Mouse (Mus musculus) adrenal gland, postnatal 4 days (tissue): ENCODE results near the gene Dtd2. TPM values are rescaled to one million over a fixed set of nuclear protein-coding genes. Genes with fewer than 3 reads are reported as not detected.

Experiments used
- DNase-seq, 2 experiments: peaks; one replicate each; pipeline ENCODE4 v3.0.0; 2021 to 2022; ENCODE audit warnings: low spot score in 2 of 2, mixed read lengths in 2 of 2
- total RNA-seq, 2 experiments: library from RNA; stranded (reverse); gene quantifications; 2 replicates each; pipeline ENCODE4 v1.2.3; 2021

Gene Dtd2
- total RNA-seq, 2 experiments from 2014 or later: 28.6 to 34.3 TPM

- no peak for DNase-seq
Observed at GRCm38 (mm10) chr12:51985826-51986225, 20.5 kb downstream of the Dtd2 start.

- no peak for DNase-seq
Observed at GRCm38 (mm10) chr12:51985163-51985748, 21.0 kb downstream of the Dtd2 start.

DNA sequence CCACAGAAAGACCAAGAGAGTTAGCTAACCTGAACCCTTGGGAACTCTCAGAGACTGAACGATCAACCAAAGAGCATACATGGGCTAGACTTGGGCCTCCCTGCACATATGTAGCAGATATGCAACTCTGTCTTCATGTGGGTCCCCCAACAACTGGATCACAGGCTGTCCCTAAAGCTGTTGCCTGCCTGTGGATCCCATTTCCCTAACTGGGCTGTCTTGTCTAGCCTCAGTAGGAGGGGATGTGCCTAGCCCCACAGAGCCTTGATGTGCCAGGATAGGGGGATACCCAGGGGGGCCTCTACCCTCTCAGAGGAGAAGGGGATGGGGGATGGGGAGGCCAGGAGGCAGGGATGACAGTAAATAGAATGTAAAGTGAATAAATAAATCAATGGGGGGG is 22.7 kb downstream of the Dtd2 start:
- no peak for DNase-seq

DNA sequence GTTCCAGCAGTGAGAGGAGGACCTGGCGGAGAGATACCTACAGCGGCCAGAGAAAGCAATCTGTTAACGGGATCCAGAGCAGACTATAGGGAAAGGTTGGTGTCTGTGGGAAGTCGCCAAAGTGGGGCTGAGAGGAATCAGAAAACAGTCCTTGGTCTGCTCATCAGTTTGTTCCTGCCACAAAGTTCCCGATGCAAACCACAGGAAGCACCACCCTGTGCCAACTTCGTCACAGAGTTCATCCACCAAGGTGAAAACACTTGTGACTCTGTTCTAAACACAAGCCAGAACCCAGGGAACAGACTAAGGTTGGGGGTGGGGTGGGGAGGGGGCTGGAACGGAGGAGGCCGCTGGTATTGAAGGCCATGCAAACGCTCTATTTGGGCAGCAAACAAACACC is 29.8 kb downstream of the Dtd2 start:
- no peak for DNase-seq

DNA sequence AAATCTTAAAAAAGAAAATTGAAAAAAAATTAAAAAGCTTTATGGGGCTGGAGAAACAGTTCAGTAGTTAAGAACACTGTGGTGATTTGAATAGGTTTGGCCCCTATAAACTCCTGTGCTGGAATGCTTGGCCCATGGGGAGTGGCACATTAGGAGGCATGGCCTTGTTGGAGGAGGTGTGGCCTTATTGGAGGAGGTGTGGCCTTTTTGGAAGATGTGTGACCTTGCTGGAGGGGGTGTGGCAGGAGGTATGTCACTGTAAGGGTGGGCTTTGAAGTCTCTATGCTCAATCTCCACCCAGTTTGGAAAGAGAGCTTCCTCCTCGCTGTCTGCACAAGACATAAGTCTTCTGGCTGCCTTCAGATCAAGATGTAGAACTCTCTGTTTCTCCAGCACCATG is 31.9 kb downstream of the Dtd2 start:
- no peak for DNase-seq

DNA sequence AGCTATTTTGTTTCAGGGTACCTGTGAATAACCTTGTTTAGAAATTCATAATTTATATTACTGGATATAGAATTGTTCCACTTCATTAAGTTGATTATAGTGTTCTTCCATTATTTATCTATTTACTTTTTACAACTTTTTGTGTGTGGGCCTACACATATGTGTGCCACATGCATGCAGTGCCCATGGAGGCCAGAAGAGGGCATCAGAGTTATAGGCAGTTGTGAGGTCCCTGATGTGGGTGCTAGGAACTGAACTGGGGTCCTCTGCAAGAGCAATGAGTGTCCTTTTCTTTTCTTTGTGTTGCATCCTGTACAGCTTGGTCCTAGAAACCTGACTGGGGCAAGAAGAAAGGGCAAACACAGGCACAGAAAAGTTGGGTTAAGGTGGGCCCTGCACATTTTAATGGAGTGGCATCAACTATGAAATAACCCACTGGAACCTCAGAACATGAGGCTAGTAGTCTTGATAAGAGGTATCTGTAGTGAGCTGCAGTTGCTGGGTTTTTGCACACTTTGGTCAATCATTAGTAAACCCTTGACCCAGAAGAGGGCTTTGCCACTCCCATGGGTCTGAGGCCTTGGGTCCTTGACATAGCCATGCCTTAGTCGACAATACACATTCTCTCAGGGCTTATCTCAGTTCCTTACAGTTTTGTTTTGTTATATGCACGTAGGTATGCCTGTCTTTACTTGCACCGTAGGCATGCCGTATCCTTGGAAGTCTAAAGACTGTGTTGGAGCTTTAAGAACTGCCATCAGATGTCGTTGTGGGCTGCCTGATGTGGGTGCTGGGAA is 33.8 kb downstream of the Dtd2 start:
- no peak for DNase-seq

DNA sequence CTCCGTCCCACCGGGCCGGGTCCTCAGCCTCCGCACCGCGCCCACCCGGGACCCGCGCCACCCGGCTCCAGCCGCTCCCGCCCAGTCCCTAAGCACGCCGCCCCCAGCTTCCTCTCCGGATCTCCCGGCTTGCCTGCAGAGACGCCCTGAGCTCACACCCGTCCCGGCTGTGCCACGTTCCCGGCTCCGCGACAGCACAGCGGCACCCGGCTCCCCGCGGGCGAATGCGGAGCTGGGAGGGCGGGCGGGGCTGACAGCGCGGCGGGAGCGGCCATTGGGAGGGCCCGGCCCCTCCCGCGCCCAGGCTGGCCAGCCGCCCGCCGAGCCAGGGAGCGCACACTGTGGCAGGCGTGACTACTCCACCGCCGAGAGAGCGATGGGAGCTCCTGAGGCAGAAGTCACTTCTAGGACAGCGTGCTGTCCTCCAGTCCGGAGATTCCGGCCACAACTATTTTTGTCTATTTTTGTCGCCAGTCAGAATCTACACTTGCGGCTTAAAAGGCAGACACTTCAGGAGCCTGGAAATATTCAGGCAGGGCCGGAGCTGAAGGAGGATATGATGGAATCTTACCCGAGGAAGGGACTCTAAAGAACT is 35.1 kb downstream of the Dtd2 start, which contains the start of gene Heatr5a:
Gene Heatr5a (minus strand): TSS at position 252 of the 595 bp plus-strand sequence.
- peak; percentile 84 to 85 for DNase-seq

DNA sequence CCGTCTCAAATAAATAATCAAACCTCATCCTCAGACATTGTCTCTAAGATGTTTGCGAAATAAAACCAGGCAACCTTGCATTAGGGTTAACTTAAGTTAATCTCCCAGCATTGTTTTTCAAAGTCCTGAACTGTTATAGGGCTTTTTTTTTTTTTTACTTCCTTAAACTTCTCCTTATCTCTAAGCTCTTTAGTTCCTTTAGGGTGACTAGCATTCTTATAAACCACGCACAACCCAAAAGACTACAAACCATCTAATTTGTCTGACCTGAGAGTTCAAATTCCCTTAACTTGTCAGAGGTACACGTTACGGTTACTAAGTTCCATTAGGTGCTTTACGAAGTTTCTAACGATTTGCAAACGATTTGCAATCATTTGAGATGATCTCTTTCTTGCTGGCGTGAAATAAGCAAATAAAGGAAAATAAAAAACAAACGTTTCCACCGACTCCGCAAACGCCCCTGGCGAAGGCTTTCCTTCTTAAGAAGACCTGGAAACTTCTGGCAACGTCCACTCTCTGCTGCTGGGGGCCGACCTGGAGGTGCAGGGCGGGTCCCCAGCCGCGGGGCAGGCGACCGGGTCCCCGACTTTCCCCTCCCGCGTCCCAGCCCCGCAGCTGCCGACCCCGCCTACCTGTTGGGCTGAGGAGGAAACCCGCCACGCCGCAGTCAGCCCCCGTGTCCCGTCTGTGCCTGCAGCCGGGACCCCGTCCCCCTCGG is 35.8 kb downstream of the Dtd2 start:
- DNase-seq: no peak

- no peak for DNase-seq
Observed at GRCm38 (mm10) chr12:51969876-51970275, 36.4 kb downstream of the Dtd2 start.

DNA sequence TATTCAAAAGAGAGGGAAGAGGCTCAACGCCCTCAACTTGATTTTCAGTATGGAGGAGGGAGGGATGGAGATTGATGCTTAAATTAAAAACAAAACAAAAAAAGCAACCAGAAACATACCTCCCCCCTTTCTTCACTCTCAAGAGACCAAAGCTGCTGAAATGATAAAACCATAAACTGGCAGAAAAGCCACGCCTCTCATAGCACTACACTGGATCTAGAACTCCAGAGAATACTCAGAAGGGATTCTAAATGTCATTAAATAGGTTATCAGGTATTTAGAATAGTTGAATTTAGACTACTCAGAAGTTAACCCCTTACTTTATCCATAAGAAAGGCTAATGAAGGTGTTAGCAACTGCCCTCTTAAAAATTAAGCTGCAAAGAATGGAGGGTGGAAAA is 37.2 kb downstream of the Dtd2 start:
- DNase-seq: no peak

DNA sequence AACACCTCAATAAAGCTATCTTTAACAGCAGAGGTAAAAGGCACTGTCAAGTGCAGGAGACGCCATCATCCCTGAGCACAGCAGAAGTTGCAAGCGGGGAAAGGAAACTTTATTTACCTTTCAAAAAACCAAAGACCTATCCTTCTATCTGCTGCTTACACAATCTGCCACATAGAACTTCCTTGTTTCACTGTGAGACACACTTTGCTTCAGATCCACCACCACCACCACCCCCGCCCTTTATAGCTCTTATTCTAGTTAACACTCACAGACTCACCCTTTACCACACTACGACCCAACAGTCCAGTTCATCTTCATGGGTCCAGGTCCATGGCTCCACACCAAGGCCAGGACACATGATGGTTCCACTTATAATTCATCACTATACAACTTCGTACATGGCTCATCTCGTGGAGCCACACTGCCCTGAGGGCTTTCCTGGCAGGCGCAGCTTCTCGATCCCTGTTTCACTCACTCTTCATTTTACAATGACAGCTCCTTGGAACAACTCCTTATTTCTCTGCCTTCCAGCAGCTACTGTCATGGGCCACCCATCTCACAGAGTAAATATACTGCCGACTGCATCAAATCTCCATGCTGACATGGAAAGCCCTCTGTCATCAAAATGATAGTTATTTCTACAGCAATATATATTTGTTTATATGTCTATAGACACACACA is 38.2 kb downstream of the Dtd2 start:
- no peak for DNase-seq

DNA sequence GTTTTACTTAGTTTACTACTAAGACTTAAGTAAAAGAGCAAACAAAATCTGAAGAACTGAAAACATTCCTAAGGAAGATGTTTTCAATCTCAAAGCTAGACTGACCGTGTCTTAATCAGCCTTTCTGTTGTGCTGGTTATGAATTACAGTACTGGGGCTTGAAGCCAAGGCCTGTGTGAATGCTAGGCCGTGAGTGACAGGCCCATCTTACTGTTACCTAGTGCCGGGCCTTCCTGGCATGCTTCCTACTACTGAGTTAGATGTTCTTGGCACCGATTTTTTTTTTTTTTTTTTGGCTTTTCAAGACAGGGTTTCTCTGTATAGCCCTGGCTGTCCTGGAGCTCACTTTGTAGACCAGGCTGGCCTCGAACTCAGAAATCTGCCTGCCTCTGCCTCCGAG is 48.7 kb downstream of the Dtd2 start:
- no peak for DNase-seq

- DNase-seq: no peak
Observed at GRCm38 (mm10) chr12:51952309-51952708, 54.0 kb downstream of the Dtd2 start.

GRCm38 (mm10) chr12:51947498-51947945 is 58.8 kb downstream of the Dtd2 start:
- DNase-seq: peak in 1 of 2 experiments; percentile 21

GRCm38 (mm10) chr12:51945331-51945730 is 61.0 kb downstream of the Dtd2 start:
- no peak for DNase-seq

- no peak for DNase-seq
Observed at GRCm38 (mm10) chr12:51939848-51940247, 66.5 kb downstream of the Dtd2 start.

Other genes with a start within 250 kb of the Dtd2 start
- gene Hectd1, start 177.0 kb downstream of the Dtd2 start, total RNA-seq: 100 to 1,000 TPM in 1 of 2 experiments, 10 to 100 TPM in 1; 93.9 to 102 TPM
- gene Heatr5a, start 35.2 kb downstream of the Dtd2 start, total RNA-seq: 10 to 100 TPM; 21.1 to 23.4 TPM
- gene Gpr33, start 21.6 kb upstream of the Dtd2 start, total RNA-seq: not detected
- gene Nubpl, start 91.2 kb upstream of the Dtd2 start, total RNA-seq: 10 to 100 TPM; 15.4 to 15.9 TPM